In the genomic region with DNA sequence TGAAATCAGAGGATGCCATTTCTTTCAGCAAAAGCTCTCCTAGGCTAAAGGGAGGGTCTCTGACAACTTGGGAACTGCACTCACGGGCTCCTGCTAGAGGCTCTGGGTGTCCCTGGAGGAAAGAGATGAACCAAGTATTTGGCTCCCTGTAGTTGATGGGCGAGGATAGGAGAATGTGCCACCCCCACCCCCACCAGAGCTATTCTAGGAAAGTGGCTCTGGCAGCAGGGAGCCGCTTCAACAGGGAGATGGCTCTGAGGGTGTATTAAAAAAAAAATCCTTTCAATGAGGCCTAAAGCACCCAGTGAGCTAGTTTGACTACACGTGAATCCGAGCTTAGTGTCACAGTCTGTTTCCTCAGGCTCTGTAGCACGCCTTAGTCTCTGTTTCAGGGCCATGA, we compare ENCODE assay signal across 15 mouse cellular contexts. TPM values are rescaled to one million over a fixed set of nuclear protein-coding genes. Genes with fewer than 3 reads are reported as not detected.
A peak's percentile ranks its signal among the peaks of the same experiment; 100 is the strongest.
DNase-seq lines count a peak whose midpoint lies in the region; ATAC-seq lines count a peak whose summit lies in the region.
"Had no signal": no experiment of that assay in that cellular context is flagged by ENCODE, and none has a peak within 500 bp of the region (broad histone marks: within the 10 kb centered on the region; RNA-seq: fewer than 3 reads in every experiment).

No protein-coding gene starts in this region.

- no peak overlapping the region for H3K4me3 ChIP-seq in liver, embryonic 15.5 days (replicated peaks)
- H3K4me3 ChIP-seq in embryonic facial prominence, embryonic 10.5 days: no peak overlapping the region
- H3K4me3 ChIP-seq: erythroblast, embryonic 14.5 days; heart, adult 2 months; neural tube, embryonic 12.5 days had no signal

- DNase-seq in heart, adult 18-20 months: peak; percentile 13 to 21
- DNase-seq in heart, adult 8-10 months (ENCODE audit: low spot score): no peak
- DNase-seq in right cerebral cortex, adult 18-20 months: peak; percentile 68
- DNase-seq in right cerebral cortex, postnatal 14 days: no peak
- DNase-seq in embryonic facial prominence, embryonic 10.5 days (ENCODE audit: low spot score): no peak
- DNase-seq in cerebellum, adult 11-12 months: no peak
- no peak for DNase-seq in retina, embryonic 14.5 days (ENCODE audit: low spot score)
- DNase-seq: adrenal gland, adult 2 months; cerebellum, adult 9-10 months; heart, adult 2 months; lung, adult 2 months; thymus, postnatal 4 days had no signal

- ATAC-seq in liver, embryonic 15.5 days (ENCODE audit: insufficient read depth): no peak

- H3K27me3 ChIP-seq in liver, embryonic 15.5 days: no peaks in the 10 kb centered on the region
- H3K27me3 ChIP-seq in embryonic facial prominence, embryonic 10.5 days (replicated peaks; ENCODE audit: low read depth, poor library complexity, severe bottlenecking): no peaks in the 10 kb centered on the region
- H3K27me3 ChIP-seq: neural tube, embryonic 12.5 days had no signal

- WGBS in liver, embryonic 15.5 days (ENCODE audit: insufficient replicate concordance): 82% methylated on average over 6 of the region's 6 CpGs
- WGBS in embryonic facial prominence, embryonic 10.5 days: 63% methylated on average over 6 of the region's 6 CpGs

- no peak overlapping the region for H3K9ac ChIP-seq in liver, embryonic 15.5 days
- H3K9ac ChIP-seq: neural tube, embryonic 12.5 days had no signal

- no peak overlapping the region for H3K4me2 ChIP-seq in liver, embryonic 15.5 days
- H3K4me2 ChIP-seq: neural tube, embryonic 12.5 days had no signal

- H3K4me1 ChIP-seq in liver, embryonic 15.5 days (replicated peaks): peaks cover 94% of the 10 kb centered on the region
- no peaks in the 10 kb centered on the region for H3K4me1 ChIP-seq in embryonic facial prominence, embryonic 10.5 days
- H3K4me1 ChIP-seq: neural tube, embryonic 12.5 days had no signal

- H3K9me3 ChIP-seq in liver, embryonic 15.5 days (replicated peaks): no peaks in the 10 kb centered on the region
- no peaks in the 10 kb centered on the region for H3K9me3 ChIP-seq in embryonic facial prominence, embryonic 10.5 days
- H3K9me3 ChIP-seq: neural tube, embryonic 12.5 days had no signal

- no peaks in the 10 kb centered on the region for H3K36me3 ChIP-seq in liver, embryonic 15.5 days (replicated peaks)
- no peaks in the 10 kb centered on the region for H3K36me3 ChIP-seq in embryonic facial prominence, embryonic 10.5 days (replicated peaks)
- H3K36me3 ChIP-seq: neural tube, embryonic 12.5 days had no signal

- peak overlapping the region; percentile 88 for H3K27ac ChIP-seq in liver, embryonic 15.5 days (replicated peaks)
- no peak overlapping the region for H3K27ac ChIP-seq in embryonic facial prominence, embryonic 10.5 days (replicated peaks)
- H3K27ac ChIP-seq: heart, adult 2 months; neural tube, embryonic 12.5 days had no signal

RNA-seq across cellular contexts. Expression of gene Usp7, which starts 29.1 kb away (rescaled TPM):
- 10 to 100 TPM; 41.3 to 49.2 TPM for total RNA-seq in heart, adult 18-20 months (2021)
- 10 to 100 TPM; 42.9 to 59.2 (median 48.1) TPM for total RNA-seq in heart, adult 8-10 months (2022)
- 24.4 and 29.4 TPM in 2 replicates for polyA plus RNA-seq in liver, embryonic 15.5 days (2015; fragmentation: Nextera tagmentation; extraction: Ambion mirVana)
- 29.2 and 31.6 TPM in 2 replicates for polyA plus RNA-seq in embryonic facial prominence, embryonic 10.5 days (2016; fragmentation: Nextera tagmentation; extraction: Ambion mirVana)

Comparison
In these comparisons a context has a peak if more than half of its experiments do, and no peak if none do; other contexts are left out.
1. DNase-seq: peak in heart, adult 18-20 months (2 of 2) and right cerebral cortex, adult 18-20 months (single experiment); none in heart, adult 8-10 months (single experiment), right cerebral cortex, postnatal 14 days (single experiment), embryonic facial prominence, embryonic 10.5 days (single experiment), cerebellum, adult 11-12 months (single experiment) and retina, embryonic 14.5 days (single experiment).